In the genomic region with DNA sequence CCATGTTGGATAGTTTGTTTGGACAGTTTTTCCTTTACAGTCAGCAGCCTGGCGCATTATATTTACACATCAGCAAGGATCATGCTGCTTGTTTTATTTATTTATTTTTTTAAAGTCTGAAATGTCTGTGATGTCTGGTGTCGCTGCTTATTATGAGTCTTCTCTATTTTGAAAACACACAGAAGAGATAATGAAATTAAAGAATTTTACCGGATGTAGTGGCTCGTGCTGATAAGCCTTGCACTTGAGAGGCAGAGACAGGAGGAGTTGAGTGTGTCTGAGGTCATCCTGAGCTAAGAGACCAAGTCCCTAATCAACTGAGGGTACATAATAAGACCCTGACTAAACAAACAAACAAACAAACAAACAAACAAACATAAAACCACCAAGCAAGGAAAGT, we compare ENCODE assay signal across 22 mouse cellular contexts.
DNase-seq lines count a peak whose midpoint lies in the region; ATAC-seq and TF ChIP-seq lines count a peak whose summit lies in the region.
"Had no signal": no experiment of that assay in that cellular context is flagged by ENCODE, and none has a peak within 500 bp of the region (broad histone marks: within the 10 kb centered on the region; RNA-seq: fewer than 3 reads in every experiment).

No protein-coding gene starts in this region.

- H3K36me3 ChIP-seq in ES-Bruce4 (ENCODE audit: control insufficient read depth, insufficient read depth, low read length, poor library complexity, severe bottlenecking), result no peaks in the 10 kb centered on the region
- no peaks in the 10 kb centered on the region; a peak in 2 of 4 replicates for H3K36me3 ChIP-seq in MEL (ENCODE audit: control insufficient read depth in 1 of 2, insufficient read depth in 2 of 2, low read length in 2 of 2)
- H3K36me3 ChIP-seq: embryonic facial prominence, embryonic 10.5 days; embryonic facial prominence, embryonic 12.5 days; forebrain, embryonic 15.5 days had no signal

- H3K9ac ChIP-seq in ES-Bruce4 (ENCODE audit: low read depth, poor library complexity, severe bottlenecking), result no peak overlapping the region
- H3K9ac ChIP-seq in MEL (ENCODE audit: control insufficient read depth, low read depth, low read length, poor library complexity, severe bottlenecking), result no peak overlapping the region
- H3K9ac ChIP-seq: embryonic facial prominence, embryonic 12.5 days; forebrain, embryonic 13.5 days; forebrain, embryonic 15.5 days; forebrain, postnatal 0 days had no signal

- H3K27ac ChIP-seq in ES-Bruce4 (ENCODE audit: insufficient read depth, low read length) (0 out of 2 replicates have a peak overlapping the region, but pooled peaks have one; percentile 46), MEL (ENCODE audit: control insufficient read depth, low read depth, low read length) (no peak overlapping the region)
- H3K27ac ChIP-seq: embryonic facial prominence, embryonic 10.5 days; embryonic facial prominence, embryonic 12.5 days; forebrain, embryonic 13.5 days; forebrain, embryonic 15.5 days had no signal

- no peak for TF ChIP-seq EP300 in ES-Bruce4 (IDR thresholded peaks at IDR 0.05; ENCODE audit: insufficient read depth, low read depth, low read length)
- peak; percentile 67 to 74; a peak in 3 of 4 replicates for TF ChIP-seq EP300 in MEL (IDR thresholded peaks at IDR 0.05; ENCODE audit: low read depth in 1 of 2, low read length in 2 of 2)

- H3K4me1 ChIP-seq in ES-Bruce4 (ENCODE audit: control insufficient read depth, insufficient read depth, low read length), result peaks cover 17% of the 10 kb centered on the region
- peaks cover 5% of the 10 kb centered on the region in 2 experiments for H3K4me1 ChIP-seq in MEL (ENCODE audit: control insufficient read depth in 1 of 2, insufficient read depth in 2 of 2, low read length in 2 of 2)

- no peaks in the 10 kb centered on the region for H3K79me2 ChIP-seq in MEL (ENCODE audit: control insufficient read depth, insufficient read depth, low read length, poor library complexity)

- no peak for TF ChIP-seq RAD21 in MEL (IDR thresholded peaks at IDR 0.05; ENCODE audit: low read depth, low read length)

- no peaks in the 10 kb centered on the region for H3K9me3 ChIP-seq in ES-Bruce4 (replicated peaks; ENCODE audit: control insufficient read depth, insufficient read depth, low read length, poor library complexity, severe bottlenecking)
- no peaks in the 10 kb centered on the region for H3K9me3 ChIP-seq in MEL (replicated peaks; ENCODE audit: insufficient read depth, low read length)
- H3K9me3 ChIP-seq: embryonic facial prominence, embryonic 10.5 days; embryonic facial prominence, embryonic 12.5 days; forebrain, embryonic 13.5 days; forebrain, embryonic 15.5 days had no signal

- no peak overlapping the region for H3K4me3 ChIP-seq in ES-Bruce4 (ENCODE audit: low read depth, low read length)
- H3K4me3 ChIP-seq in MEL (ENCODE audit: control insufficient read depth in 1 of 2, insufficient read depth in 1 of 2, low read depth in 2 of 2, low read length in 2 of 2), result no peak overlapping the region
- H3K4me3 ChIP-seq: embryonic facial prominence, embryonic 10.5 days; embryonic facial prominence, embryonic 12.5 days; forebrain, embryonic 13.5 days; forebrain, embryonic 15.5 days had no signal

- no peak for TF ChIP-seq CTCF in ES-Bruce4 (IDR thresholded peaks at IDR 0.05; ENCODE audit: low read depth, low read length)
- no peak for TF ChIP-seq CTCF in MEL (IDR thresholded peaks at IDR 0.05 in 2 of 3, conservative IDR thresholded peaks at IDR 0.05 in 1 of 3; ENCODE audit: control insufficient read depth in 1 of 3, insufficient read depth in 1 of 3, low read depth in 2 of 3, low read length in 3 of 3, poor library complexity in 1 of 3, severe bottlenecking in 1 of 3)

- peak; percentile 16 for DNase-seq in heart, adult 11 months
- no peak for DNase-seq in heart, adult 9 months (ENCODE audit: low spot score in 2 of 2)
- peak; percentile 32 for DNase-seq in MEL (ENCODE audit: low read depth, low spot score)
- DNase-seq in gastrocnemius, postnatal 25 days, result no peak
- DNase-seq: adrenal gland, adult 8-10 months; adrenal gland, postnatal 14 days; adrenal gland, postnatal 36 days; B cell, adult 2 months; cerebellum, adult 11-12 months; cerebellum, adult 9-10 months; forebrain, postnatal 0 days had no signal

- 0 out of 2 replicates have a peak, but pooled peaks have one; percentile 39 for ATAC-seq in megakaryocyte progenitor cell, adult 5-6 weeks (replicated peaks; ENCODE audit: poor library complexity)
- ATAC-seq in megakaryocyte-erythroid progenitor cell, adult 5-6 weeks (replicated peaks; ENCODE audit: low FRiP score, low TSS enrichment, poor library complexity, severe bottlenecking), result no peak
- ATAC-seq: activated CD4-positive, CD25-positive, alpha-beta regulatory T cell, adult 4 months; CD4-positive, CD25-positive, alpha-beta regulatory T cell, adult 4 months; forebrain, embryonic 15.5 days; forebrain, postnatal 0 days; Patski had no signal

- TF ChIP-seq POLR2A in ES-Bruce4 (IDR thresholded peaks at IDR 0.05; ENCODE audit: insufficient read depth, low read length) (no peak), MEL (IDR thresholded peaks at IDR 0.05; ENCODE audit: control insufficient read depth in 1 of 2, insufficient read depth in 1 of 2, low read depth in 1 of 2, low read length in 2 of 2, poor library complexity in 1 of 2) (no peak)

- H3K27me3 ChIP-seq in ES-Bruce4 (ENCODE audit: control insufficient read depth, insufficient read depth, low read length, poor library complexity, severe bottlenecking), result no peaks in the 10 kb centered on the region
- no peaks in the 10 kb centered on the region for H3K27me3 ChIP-seq in MEL (ENCODE audit: control insufficient read depth in 1 of 2, insufficient read depth in 2 of 2, low read length in 2 of 2)
- H3K27me3 ChIP-seq: CH12.LX; embryonic facial prominence, embryonic 12.5 days; forebrain, embryonic 13.5 days; forebrain, embryonic 15.5 days; Patski had no signal

TF ChIP-seq in MEL, 35 proteins besides CTCF, POLR2A, EP300 and RAD21:
- TF ChIP-seq SIN3A (IDR thresholded peaks at IDR 0.05; ENCODE audit: low read length), result peak; percentile 36; the same call in 1 of the 2 replicates
- TF ChIP-seq HCFC1 (IDR thresholded peaks at IDR 0.05; ENCODE audit: low read depth, low read length), result no peak
- TF ChIP-seq MXI1 (IDR thresholded peaks at IDR 0.05; ENCODE audit: low read depth, low read length), result 0 out of 2 replicates have a peak, but pooled peaks have one; percentile 22
- TF ChIP-seq UBTF (IDR thresholded peaks at IDR 0.05; ENCODE audit: borderline replicate concordance, insufficient read depth, low read depth, low read length), result no peak
- TF ChIP-seq BHLHE40 (IDR thresholded peaks at IDR 0.05; ENCODE audit: borderline replicate concordance, low read depth, low read length), result no peak
- TF ChIP-seq ETS1 (IDR thresholded peaks at IDR 0.05; ENCODE audit: low read depth, low read length), result peak; percentile 78
- peak; percentile 87 for TF ChIP-seq TCF12 (IDR thresholded peaks at IDR 0.05; ENCODE audit: low read depth, low read length)
- peak; percentile 28; the same call in 1 of the 2 replicates for TF ChIP-seq RCOR1 (IDR thresholded peaks at IDR 0.05; ENCODE audit: low read depth, low read length)
- TF ChIP-seq GATA1 (IDR thresholded peaks at IDR 0.05; ENCODE audit: low read depth, low read length), result peak; percentile 75

Comparison
In these comparisons a context has a peak if more than half of its experiments do, and no peak if none do; other contexts are left out.
1. DNase-seq: peak in heart, adult 11 months (single experiment) and MEL (single experiment); none in heart, adult 9 months (0 of 2) and gastrocnemius, postnatal 25 days (single experiment).